8 mouse cellular contexts compared by ENCODE assay signal in the genomic region with DNA sequence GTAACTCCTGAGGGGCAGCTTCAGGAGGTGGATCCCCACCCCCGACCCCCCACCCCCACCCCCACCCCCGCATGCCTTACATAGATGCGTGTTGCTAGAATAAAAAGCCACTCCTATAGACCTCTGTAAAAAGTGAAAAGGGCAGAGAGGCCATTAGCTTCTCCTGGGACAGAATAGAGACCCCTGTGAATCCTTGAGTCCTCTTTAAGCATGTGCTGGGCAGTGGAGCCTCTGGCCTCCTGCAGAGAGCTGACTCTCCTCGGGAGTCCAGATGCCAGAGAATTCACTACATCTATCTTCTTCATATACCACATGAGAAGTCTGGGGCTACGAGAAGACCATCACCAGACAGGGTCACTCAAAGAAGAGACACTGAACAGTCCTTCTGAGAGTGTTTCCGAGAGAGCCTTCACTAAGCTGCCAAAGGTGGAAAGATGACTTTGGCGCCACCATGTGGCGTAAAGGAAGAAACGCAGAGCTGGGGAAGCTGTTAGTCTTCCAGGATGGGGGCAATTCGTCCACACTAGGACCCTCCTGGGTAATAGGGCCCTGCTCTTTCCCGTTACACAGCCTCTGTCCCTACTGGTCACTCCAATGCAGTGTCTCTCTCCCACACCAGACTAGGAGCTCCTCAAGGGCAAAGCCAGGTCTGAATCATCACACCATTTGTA. TPM values are rescaled to one million over a fixed set of nuclear protein-coding genes. Genes with fewer than 3 reads are reported as not detected.
DNase-seq lines count a peak whose midpoint lies in the region; ATAC-seq lines count a peak whose summit lies in the region.

No protein-coding gene starts in this region.

- intact Hi-C loops in left cerebral cortex, postnatal 25 days (cut with DNase I), result loop anchor here (1.0 to 2.0 kb wide), 3 partner anchors 63 to 145 kb away; no protein-coding TSS in a partner anchor

- DNase-seq in adrenal gland, adult (ENCODE audit: inconsistent age in 2 of 2, low spot score in 1 of 2), result peak; percentile 65 to 88
- no peak for DNase-seq in adrenal gland, adult 8-10 months
- DNase-seq in c-Kit-positive CD71-positive TER-119-negative erythroid progenitor cells, embryonic 14.5 days (ENCODE audit: low read depth), result peak; percentile 47
- peak; percentile 68 to 71 for DNase-seq in left cerebral cortex, postnatal 25 days (ENCODE audit: low spot score in 2 of 2)
- DNase-seq in midbrain, embryonic 10.5 days (ENCODE audit: low spot score), result peak; percentile 72
- peak; percentile 57 for DNase-seq in right cerebral cortex, postnatal 25 days

- no peaks in the 10 kb centered on the region for H3K9me3 ChIP-seq in forebrain, embryonic 16.5 days (ENCODE audit: control insufficient read depth, low read length)
- H3K9me3 ChIP-seq in hindbrain, embryonic 15.5 days, result no peaks in the 10 kb centered on the region
- H3K9me3 ChIP-seq in midbrain, embryonic 10.5 days (replicated peaks), result no peaks in the 10 kb centered on the region

- 18% methylated on average over 11 of the region's 11 CpGs for WGBS in forebrain, embryonic 16.5 days
- 19% methylated on average over 11 of the region's 11 CpGs for WGBS in hindbrain, embryonic 15.5 days
- 23% methylated on average over 11 of the region's 11 CpGs for WGBS in midbrain, embryonic 10.5 days

- no peaks in the 10 kb centered on the region for H3K36me3 ChIP-seq in forebrain, embryonic 16.5 days (ENCODE audit: control insufficient read depth, insufficient read depth)
- no peaks in the 10 kb centered on the region for H3K36me3 ChIP-seq in hindbrain, embryonic 15.5 days
- no peaks in the 10 kb centered on the region for H3K36me3 ChIP-seq in midbrain, embryonic 10.5 days

- H3K27ac ChIP-seq in forebrain, embryonic 16.5 days (ENCODE audit: low read length), result no peak overlapping the region
- no peak overlapping the region for H3K27ac ChIP-seq in hindbrain, embryonic 15.5 days (replicated peaks)
- H3K27ac ChIP-seq in midbrain, embryonic 10.5 days (replicated peaks), result 0 out of 2 replicates have a peak overlapping the region, but pooled peaks have one; percentile 59

- no peak overlapping the region for H3K4me2 ChIP-seq in forebrain, embryonic 16.5 days (ENCODE audit: low read length)
- no peak overlapping the region for H3K4me2 ChIP-seq in hindbrain, embryonic 15.5 days

- H3K4me3 ChIP-seq in forebrain, embryonic 16.5 days (replicated peaks; ENCODE audit: low read length), result no peak overlapping the region
- no peak overlapping the region for H3K4me3 ChIP-seq in hindbrain, embryonic 15.5 days
- H3K4me3 ChIP-seq in midbrain, embryonic 10.5 days, result no peak overlapping the region

- no peaks in the 10 kb centered on the region for H3K27me3 ChIP-seq in forebrain, embryonic 16.5 days (replicated peaks; ENCODE audit: control insufficient read depth, insufficient read depth, low read length)
- no peaks in the 10 kb centered on the region for H3K27me3 ChIP-seq in hindbrain, embryonic 15.5 days
- no peaks in the 10 kb centered on the region for H3K27me3 ChIP-seq in midbrain, embryonic 10.5 days (ENCODE audit: low read depth, poor library complexity, severe bottlenecking)

- H3K9ac ChIP-seq in forebrain, embryonic 16.5 days (replicated peaks; ENCODE audit: low read depth, low read length), result no peak overlapping the region; the same call in 1 of the 2 replicates
- H3K9ac ChIP-seq in hindbrain, embryonic 15.5 days, result 0 out of 2 replicates have a peak overlapping the region, but pooled peaks have one; percentile 23

- H3K4me1 ChIP-seq in forebrain, embryonic 16.5 days (replicated peaks; ENCODE audit: control insufficient read depth, insufficient read depth, low read length), result 0 out of 2 replicates have a peak, but pooled peaks cover 3% of the 10 kb centered on the region
- H3K4me1 ChIP-seq in hindbrain, embryonic 15.5 days (replicated peaks), result peaks cover 4% of the 10 kb centered on the region; the same call in 1 of the 2 replicates
- peaks cover 20% of the 10 kb centered on the region for H3K4me1 ChIP-seq in midbrain, embryonic 10.5 days

- ATAC-seq in forebrain, embryonic 16.5 days, result peak; percentile 64
- ATAC-seq in hindbrain, embryonic 15.5 days (ENCODE audit: low FRiP score, low read depth), result peak; percentile 67

RNA-seq across cellular contexts. Expression of a gene that starts 39.0 kb away (rescaled TPM):
- 1 to 10 TPM; 1.4 to 6.4 (median 3.0) TPM for total RNA-seq in adrenal gland, adult 8-10 months (2022)
- polyA plus RNA-seq in forebrain, embryonic 16.5 days (2015; fragmentation: Nextera tagmentation; extraction: Ambion mirVana), result not detected in 2 replicates
- polyA plus RNA-seq in hindbrain, embryonic 15.5 days (2015; fragmentation: Nextera tagmentation; extraction: Ambion mirVana), result 0.39 and 0.54 TPM in 2 replicates
- total RNA-seq in left cerebral cortex, postnatal 25 days (2021), result under 1 TPM; 0.71 to 0.85 TPM
- 0.22 TPM in 2 replicates for polyA plus RNA-seq in midbrain, embryonic 10.5 days (2016; fragmentation: Nextera tagmentation; extraction: Ambion mirVana)

RNA-seq across cellular contexts. Expression of a gene that starts 41.0 kb away (rescaled TPM):
- 10 to 100 TPM; 20.9 to 53.3 (median 33.8) TPM for total RNA-seq in adrenal gland, adult 8-10 months (2022)
- 45.5 and 50.4 TPM in 2 replicates for polyA plus RNA-seq in forebrain, embryonic 16.5 days (2015; fragmentation: Nextera tagmentation; extraction: Ambion mirVana)
- 40.5 TPM in 2 replicates for polyA plus RNA-seq in hindbrain, embryonic 15.5 days (2015; fragmentation: Nextera tagmentation; extraction: Ambion mirVana)
- 10 to 100 TPM; 38.8 to 43.9 TPM for total RNA-seq in left cerebral cortex, postnatal 25 days (2021)
- 19.0 and 21.2 TPM in 2 replicates for polyA plus RNA-seq in midbrain, embryonic 10.5 days (2016; fragmentation: Nextera tagmentation; extraction: Ambion mirVana)
